In genomic region chr2:170442535-170442934, GRCm38 (mm10) we compare ENCODE assay signal across 9 mouse cellular contexts. TPM values are rescaled to one million over a fixed set of nuclear protein-coding genes. Genes with fewer than 3 reads are reported as not detected.
DNase-seq lines count a peak whose midpoint lies in the region; ATAC-seq and TF ChIP-seq lines count a peak whose summit lies in the region.
"Had no signal": no experiment of that assay in that cellular context is flagged by ENCODE, and none has a peak within 500 bp of the region (broad histone marks: within the 10 kb centered on the region; RNA-seq: fewer than 3 reads in every experiment).

No protein-coding gene starts in this region.

- H3K9ac ChIP-seq in kidney, embryonic 15.5 days: no peak overlapping the region
- no peak overlapping the region for H3K9ac ChIP-seq in ES-E14 (ENCODE audit: insufficient read depth, low read depth, low read length, poor library complexity, severe bottlenecking)
- H3K9ac ChIP-seq: neural tube, embryonic 13.5 days had no signal

- H3K4me1 ChIP-seq in kidney, embryonic 15.5 days: peaks cover 15% of the 10 kb centered on the region
- H3K4me1 ChIP-seq in ES-E14 (ENCODE audit: control insufficient read depth in 2 of 2, insufficient read depth in 2 of 2, low read length in 2 of 2, poor library complexity in 1 of 2): peaks cover 0 to 4% of the 10 kb centered on the region in 2 experiments; a peak in 2 of 4 replicates

- ATAC-seq in kidney, embryonic 15.5 days (replicated peaks; ENCODE audit: low FRiP score): no peak

- H3K36me3 ChIP-seq in kidney, embryonic 15.5 days: no peaks in the 10 kb centered on the region
- H3K36me3 ChIP-seq in ES-E14 (ENCODE audit: control insufficient read depth, insufficient read depth, low read length, poor library complexity, severe bottlenecking): no peaks in the 10 kb centered on the region
- H3K36me3 ChIP-seq: neural tube, embryonic 13.5 days had no signal

- H3K4me2 ChIP-seq in kidney, embryonic 15.5 days: no peak overlapping the region
- H3K4me2 ChIP-seq: neural tube, embryonic 13.5 days had no signal

- peaks cover 8% of the 10 kb centered on the region; the same call in 1 of the 2 replicates for H3K27me3 ChIP-seq in kidney, embryonic 15.5 days

- H3K9me3 ChIP-seq in kidney, embryonic 15.5 days (replicated peaks): no peaks in the 10 kb centered on the region
- no peaks in the 10 kb centered on the region for H3K9me3 ChIP-seq in ES-E14 (ENCODE audit: control insufficient read depth, insufficient read depth, low read depth, low read length)
- H3K9me3 ChIP-seq: neural tube, embryonic 13.5 days had no signal

- H3K4me3 ChIP-seq in kidney, embryonic 15.5 days (replicated peaks): no peak overlapping the region
- no peak overlapping the region for H3K4me3 ChIP-seq in ES-E14 (ENCODE audit: insufficient read depth in 1 of 2, low read depth in 1 of 2, low read length in 2 of 2, poor library complexity in 1 of 2, severe bottlenecking in 1 of 2)
- H3K4me3 ChIP-seq: neural tube, embryonic 13.5 days had no signal

- DNase-seq in kidney, adult 11 months: peak; percentile 31
- peak; percentile 64 for DNase-seq in 3T3-L1 (ENCODE audit: low read depth, low spot score)
- DNase-seq in ES-E14 (ENCODE audit: low read depth, low spot score): peak; percentile 54
- peak; percentile 36 for DNase-seq in induced T-regulatory cell, adult 2 months (ENCODE audit: low read depth)
- peak; percentile 46 for DNase-seq in thymus, postnatal 4 days
- no peak for DNase-seq in heart, adult 11 months
- DNase-seq in urinary bladder, adult 2 months (ENCODE audit: low spot score): no peak

- H3K27ac ChIP-seq in kidney, embryonic 15.5 days: no peak overlapping the region
- H3K27ac ChIP-seq in ES-E14 (ENCODE audit: insufficient read depth, low read depth, low read length, poor library complexity, severe bottlenecking): no peak overlapping the region
- H3K27ac ChIP-seq: neural tube, embryonic 13.5 days had no signal

- WGBS in kidney, embryonic 15.5 days: 79% methylated on average over 3 of the region's 3 CpGs

- in situ Hi-C loops in ES-E14 (cut with MboI; ENCODE audit: low sequenced_read_pairs in 2 of 2, unreplicated experiment in 2 of 2): loop anchor here in 1 of 2 experiments (10.0 kb wide), 1 partner anchor 152 kb away; no protein-coding TSS in a partner anchor

TF ChIP-seq in ES-E14, 5 proteins besides CTCF, POLR2A, EP300 and RAD21:
- TF ChIP-seq HCFC1 (IDR thresholded peaks at IDR 0.05; ENCODE audit: borderline replicate concordance, insufficient read depth, low read length) (no peak), CHD2 (IDR thresholded peaks at IDR 0.05; ENCODE audit: low read depth, low read length) (no peak), MAFK (IDR thresholded peaks at IDR 0.05; ENCODE audit: insufficient read depth, low read depth, low read length) (no peak), ZC3H11A (IDR thresholded peaks at IDR 0.05; ENCODE audit: borderline replicate concordance, low read depth, low read length) (no peak), ZNF384 (IDR thresholded peaks at IDR 0.05; ENCODE audit: low read depth, low read length) (no peak)

RNA-seq across cellular contexts. Expression of gene Bcas1, which starts 14.9 kb away (rescaled TPM):
- polyA plus RNA-seq in kidney, embryonic 15.5 days (2015; fragmentation: Nextera tagmentation; extraction: Ambion mirVana): 0.58 and 1.7 TPM in 2 replicates
- 2.1 and 2.9 TPM in 2 replicates for total RNA-seq in ES-E14 (2012; rRNA removed)
- 6.9 and 7.5 TPM in 2 replicates for polyA plus RNA-seq in urinary bladder, adult 2 months (2012; rRNA removed)

RNA-seq across cellular contexts. Expression of gene Pfdn4, which starts 53.7 kb away (rescaled TPM):
- 77.8 and 103 TPM in 2 replicates for polyA plus RNA-seq in kidney, embryonic 15.5 days (2015; fragmentation: Nextera tagmentation; extraction: Ambion mirVana)
- total RNA-seq in ES-E14 (2012; rRNA removed): 52.6 and 72.6 TPM in 2 replicates
- polyA plus RNA-seq in urinary bladder, adult 2 months (2012; rRNA removed): 24.3 and 31.9 TPM in 2 replicates

RNA-seq across cellular contexts. Expression of gene Cyp24a1, which starts 54.4 kb away (rescaled TPM):
- 1.7 and 1.8 TPM in 2 replicates for polyA plus RNA-seq in kidney, embryonic 15.5 days (2015; fragmentation: Nextera tagmentation; extraction: Ambion mirVana)
- not detected in 2 replicates for total RNA-seq in ES-E14 (2012; rRNA removed)
- polyA plus RNA-seq in urinary bladder, adult 2 months (2012; rRNA removed): not detected in 2 replicates
- polyA plus RNA-seq: neural tube, embryonic 13.5 days had no signal

Comparison
In these comparisons a context has a peak if more than half of its experiments do, and no peak if none do; other contexts are left out.
1. DNase-seq: peak in kidney, adult 11 months (single experiment), 3T3-L1 (single experiment), ES-E14 (single experiment), induced T-regulatory cell, adult 2 months (single experiment) and thymus, postnatal 4 days (single experiment); none in heart, adult 11 months (single experiment) and urinary bladder, adult 2 months (single experiment).